Mouse (Mus musculus) T-cell, adult 2 months (primary cell): ENCODE data around the gene 4930435E12Rik.

ENCODE experiments used
- DNase-seq: peaks from one replicate; pipeline ENCODE4 v3.0.0; 2022; ENCODE audit warnings: low spot score

Gene 4930435E12Rik

DNA sequence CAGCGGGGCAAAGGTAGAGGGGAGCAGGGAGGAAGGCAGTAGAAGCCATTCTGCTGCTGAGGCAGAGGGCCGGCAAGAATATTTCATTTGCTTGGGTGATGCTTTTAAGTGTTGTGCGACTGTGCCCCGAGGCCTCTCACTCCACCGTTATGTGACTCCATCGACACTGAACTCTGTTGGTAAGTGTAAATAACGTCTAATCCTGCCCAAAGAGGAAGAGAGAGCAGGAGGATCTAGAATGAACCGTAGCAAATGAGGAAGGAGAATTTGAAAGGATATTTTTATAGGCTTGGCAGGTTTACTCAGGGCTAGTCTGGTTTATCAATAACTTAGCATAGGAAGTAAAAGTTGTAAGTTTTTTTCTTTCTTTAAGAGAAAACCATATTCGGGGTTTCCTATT, 59.0 kb downstream of the 4930435E12Rik start:
- DNase-seq = no peak

DNA sequence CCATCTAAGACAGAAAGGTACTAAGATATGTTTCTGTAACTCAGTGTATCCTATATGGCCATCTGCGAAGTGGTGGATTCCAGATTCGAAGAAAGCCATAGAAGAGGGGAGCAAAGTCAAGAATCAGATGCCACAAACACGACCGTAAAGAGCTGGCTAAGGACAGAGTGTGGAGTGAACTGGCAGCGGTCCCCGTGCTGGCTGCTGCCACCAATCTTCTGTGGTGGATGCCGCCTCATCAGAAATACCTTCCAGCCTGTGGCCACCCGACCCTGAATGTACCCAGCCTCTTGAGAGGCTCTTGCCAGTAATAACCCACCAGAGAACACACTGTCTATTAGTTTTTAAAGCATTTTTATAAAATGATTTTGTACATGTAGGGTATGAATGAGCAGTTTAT, 60.2 kb downstream of the 4930435E12Rik start:
- DNase-seq = no peak

- no peak for DNase-seq
Observed at GRCm38 (mm10) chr16:38767761-38768160, 60.8 kb downstream of the 4930435E12Rik start.

DNA sequence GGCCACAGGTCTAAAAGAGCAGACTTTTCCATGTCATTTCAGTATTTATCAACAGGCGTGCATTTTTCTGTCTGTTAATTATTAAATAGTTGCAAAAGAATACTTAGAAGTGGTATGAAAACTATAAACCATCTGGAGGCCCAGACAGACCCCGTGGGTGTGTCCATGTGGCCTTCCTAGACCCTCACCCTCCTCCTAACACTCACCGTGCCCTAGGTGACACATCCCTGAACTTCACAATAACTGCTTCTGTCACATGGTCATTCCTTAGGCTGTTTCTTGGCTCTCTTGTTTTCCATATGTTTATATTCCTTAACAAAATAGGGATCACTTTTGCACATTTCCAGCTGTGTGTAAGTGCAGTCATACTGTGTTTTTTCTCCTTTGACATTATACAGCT, 61.9 kb downstream of the 4930435E12Rik start:
- no peak for DNase-seq

DNA sequence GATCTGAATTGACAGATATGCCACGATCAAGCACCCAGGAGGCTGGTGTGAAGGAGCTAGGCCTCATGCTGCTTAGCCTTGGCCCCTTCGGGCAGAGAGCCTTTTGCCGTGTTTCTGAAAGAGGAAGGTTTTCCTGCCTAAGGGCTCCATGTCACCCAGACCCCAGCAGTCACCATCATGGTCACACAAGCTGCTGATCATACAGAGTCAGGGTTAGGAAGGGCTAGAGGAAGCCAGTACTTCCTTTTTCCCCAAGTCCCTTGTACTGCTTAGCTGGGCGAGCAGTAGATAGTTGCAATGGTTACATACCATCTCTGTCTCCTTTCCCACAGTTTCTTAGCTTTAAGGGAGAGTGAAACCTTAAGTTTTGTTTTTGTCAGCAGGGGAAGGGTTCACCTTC, 65.0 kb downstream of the 4930435E12Rik start:
- no peak for DNase-seq

DNA sequence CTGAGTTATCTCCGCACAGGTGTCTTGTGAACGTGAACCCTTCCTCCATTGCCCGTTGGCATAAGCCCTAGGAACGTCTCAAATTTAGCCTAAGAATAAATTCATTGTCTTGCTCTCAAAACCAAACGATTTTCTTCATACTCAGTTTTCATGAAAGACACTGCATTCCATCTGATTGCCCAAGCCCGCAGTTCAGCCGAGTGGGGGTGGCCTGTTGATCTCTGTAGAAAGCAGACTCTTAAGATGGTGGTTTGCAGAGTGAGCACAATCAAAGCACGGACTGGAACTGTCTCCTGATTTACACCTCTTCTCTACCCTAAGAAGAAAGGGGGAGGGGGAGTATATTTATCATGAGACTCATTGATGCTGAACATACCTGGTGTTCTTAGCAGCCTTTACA, 66.1 kb downstream of the 4930435E12Rik start:
- no peak for DNase-seq
